Mouse (Mus musculus): Measurements from ENCODE around the gene Ptpre. TPM values are rescaled to one million over a fixed set of nuclear protein-coding genes. Genes with fewer than 3 reads are reported as not detected.
A peak's percentile ranks its signal among the peaks of the same experiment; 100 is the strongest.
"Not testable (repeated sequence)": the region's sequence is repeated elsewhere in the genome, so short reads cannot be mapped to it uniquely, and the experiment has no call there.

Ptpre gene
- polyA plus RNA-seq, 1 experiment from 2014 or later, result 3.1 TPM

DNA sequence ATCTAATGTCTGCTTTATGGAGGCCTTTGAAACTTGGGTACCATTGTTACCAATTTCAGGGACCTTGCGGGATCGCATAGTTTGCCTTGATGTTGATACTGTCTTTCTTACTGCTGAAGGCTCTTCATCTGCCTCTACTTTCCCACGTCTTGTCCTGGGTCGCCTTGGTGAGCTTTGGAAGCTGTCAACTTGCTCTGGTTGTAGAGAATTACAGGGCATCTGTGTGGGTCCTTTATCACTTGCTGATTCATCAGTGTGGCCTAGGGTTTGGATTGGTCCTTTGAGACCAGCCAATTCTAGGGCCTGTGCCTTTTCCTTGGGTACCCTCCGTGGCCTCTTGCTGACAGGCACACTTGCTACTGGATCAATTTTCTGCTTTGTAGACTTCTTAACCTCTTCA is 157.5 kb downstream of the Ptpre start:
- WGBS, result 95% methylated on average over 5 of the region's 5 CpGs
- peaks cover 3 to 11% of the 10 kb centered on the region in 2 experiments for H3K4me1 ChIP-seq (ENCODE audit: control insufficient read depth in 2 of 2, insufficient read depth in 2 of 2, low read length in 2 of 2)
- peaks cover 99% of the 10 kb centered on the region for H3K36me3 ChIP-seq (ENCODE audit: control insufficient read depth, insufficient read depth, low read length)
- no peak overlapping the region for H3K4me2 ChIP-seq (ENCODE audit: low read length)
- no peaks in the 10 kb centered on the region for H3K27me3 ChIP-seq (ENCODE audit: control insufficient read depth, insufficient read depth, low read length)
- no peak overlapping the region for H3K9ac ChIP-seq (ENCODE audit: low read length)
- H3K4me3 ChIP-seq (ENCODE audit: control insufficient read depth in 1 of 2, insufficient read depth in 1 of 2, low read depth in 1 of 2, low read length in 2 of 2), result no peak overlapping the region
- no peak overlapping the region for H3K27ac ChIP-seq (replicated peaks in 1 of 2; ENCODE audit: control insufficient read depth in 1 of 2, insufficient read depth in 1 of 2, low read depth in 2 of 2, low read length in 2 of 2)
- H3K9me3 ChIP-seq (ENCODE audit: control insufficient read depth, low read length), result no peaks in the 10 kb centered on the region
- no peak for ATAC-seq (ENCODE audit: insufficient number of reproducible peaks, insufficient read depth, low FRiP score, low read depth)

GRCm38 (mm10) chr7:135696127-135696526 is 158.8 kb downstream of the Ptpre start:
- 79% methylated on average over 4 of the region's 4 CpGs for WGBS
- no peaks in the 10 kb centered on the region for H3K9me3 ChIP-seq (ENCODE audit: control insufficient read depth, low read length)
- no peak overlapping the region for H3K9ac ChIP-seq (ENCODE audit: low read length)
- no peak for ATAC-seq (ENCODE audit: insufficient number of reproducible peaks, insufficient read depth, low FRiP score, low read depth)
- H3K27me3 ChIP-seq (ENCODE audit: control insufficient read depth, insufficient read depth, low read length), result no peaks in the 10 kb centered on the region
- peaks cover 3 to 15% of the 10 kb centered on the region in 2 experiments for H3K4me1 ChIP-seq (ENCODE audit: control insufficient read depth in 2 of 2, insufficient read depth in 2 of 2, low read length in 2 of 2)
- H3K36me3 ChIP-seq (ENCODE audit: control insufficient read depth, insufficient read depth, low read length), result peaks cover 99% of the 10 kb centered on the region
- H3K4me3 ChIP-seq (ENCODE audit: control insufficient read depth in 1 of 2, insufficient read depth in 1 of 2, low read depth in 1 of 2, low read length in 2 of 2), result no peak overlapping the region
- no peak overlapping the region for H3K4me2 ChIP-seq (ENCODE audit: low read length)
- H3K27ac ChIP-seq (replicated peaks in 1 of 2; ENCODE audit: control insufficient read depth in 1 of 2, insufficient read depth in 1 of 2, low read depth in 2 of 2, low read length in 2 of 2), result no peak overlapping the region

- WGBS, result 75% methylated on average over 5 of the region's 5 CpGs
- ATAC-seq (ENCODE audit: insufficient number of reproducible peaks, insufficient read depth, low FRiP score, low read depth); H3K4me2 ChIP-seq (ENCODE audit: low read length); H3K9me3 ChIP-seq (ENCODE audit: control insufficient read depth, low read length); H3K27me3 ChIP-seq (ENCODE audit: control insufficient read depth, insufficient read depth, low read length); H3K9ac ChIP-seq (ENCODE audit: low read length); H3K4me3 ChIP-seq (ENCODE audit: control insufficient read depth in 1 of 2, insufficient read depth in 1 of 2, low read depth in 1 of 2, low read length in 2 of 2); H3K27ac ChIP-seq (replicated peaks in 1 of 2; ENCODE audit: control insufficient read depth in 1 of 2, insufficient read depth in 1 of 2, low read depth in 2 of 2, low read length in 2 of 2): not testable (repeated sequence)
- Histone ChIP-seq H3K4me1 (ENCODE audit: control insufficient read depth in 2 of 2, insufficient read depth in 2 of 2, low read length in 2 of 2) (peaks cover 3 to 15% of the 10 kb centered on the region in 2 experiments), H3K36me3 (ENCODE audit: control insufficient read depth, insufficient read depth, low read length) (peaks cover 99% of the 10 kb centered on the region)
These were observed 159.9 kb downstream of the Ptpre start for GRCm38 (mm10) chr7:135697021-135697740.

DNA sequence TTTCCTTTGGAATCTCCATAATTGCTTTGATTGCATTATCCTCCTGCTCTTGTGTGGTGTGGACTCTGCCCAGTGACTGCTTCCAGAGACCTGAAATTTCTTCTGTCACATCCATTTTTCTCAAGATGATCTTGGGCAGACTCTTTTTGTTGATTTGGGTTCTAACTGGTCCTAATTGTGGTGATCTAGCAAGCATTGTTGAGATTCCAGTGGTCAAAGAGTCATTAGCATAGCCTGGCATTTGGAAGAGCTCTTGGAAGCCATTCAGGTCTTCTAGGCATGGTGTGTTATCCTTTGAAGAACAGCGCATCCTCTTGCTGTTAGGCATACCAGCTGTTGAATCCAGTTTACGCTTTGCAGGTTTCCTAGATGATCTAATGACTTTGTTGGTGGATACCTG is 161.1 kb downstream of the Ptpre start:
- no peak overlapping the region for H3K4me3 ChIP-seq (ENCODE audit: control insufficient read depth in 1 of 2, insufficient read depth in 1 of 2, low read depth in 1 of 2, low read length in 2 of 2)
- H3K9ac ChIP-seq (ENCODE audit: low read length), result no peak overlapping the region
- peaks cover 3 to 15% of the 10 kb centered on the region in 2 experiments for H3K4me1 ChIP-seq (ENCODE audit: control insufficient read depth in 2 of 2, insufficient read depth in 2 of 2, low read length in 2 of 2)
- H3K27me3 ChIP-seq (ENCODE audit: control insufficient read depth, insufficient read depth, low read length), result no peaks in the 10 kb centered on the region
- no peak overlapping the region for H3K4me2 ChIP-seq (ENCODE audit: low read length)
- WGBS, result 92% methylated on average over 2 of the region's 2 CpGs
- no peaks in the 10 kb centered on the region for H3K9me3 ChIP-seq (ENCODE audit: control insufficient read depth, low read length)
- H3K36me3 ChIP-seq (ENCODE audit: control insufficient read depth, insufficient read depth, low read length), result peaks cover 99% of the 10 kb centered on the region
- ATAC-seq (ENCODE audit: insufficient number of reproducible peaks, insufficient read depth, low FRiP score, low read depth), result no peak
- no peak overlapping the region for H3K27ac ChIP-seq (replicated peaks in 1 of 2; ENCODE audit: control insufficient read depth in 1 of 2, insufficient read depth in 1 of 2, low read depth in 2 of 2, low read length in 2 of 2)

- H3K4me2 ChIP-seq (ENCODE audit: low read length); H3K4me3 ChIP-seq (ENCODE audit: control insufficient read depth in 1 of 2, insufficient read depth in 1 of 2, low read depth in 1 of 2, low read length in 2 of 2); H3K9me3 ChIP-seq (ENCODE audit: control insufficient read depth, low read length); H3K9ac ChIP-seq (ENCODE audit: low read length); ATAC-seq (ENCODE audit: insufficient number of reproducible peaks, insufficient read depth, low FRiP score, low read depth); H3K27me3 ChIP-seq (ENCODE audit: control insufficient read depth, insufficient read depth, low read length): not testable (repeated sequence)
- H3K36me3 ChIP-seq (ENCODE audit: control insufficient read depth, insufficient read depth, low read length), result peaks cover 99% of the 10 kb centered on the region
- WGBS, result 48% methylated on average over 6 of the region's 6 CpGs
- 0 out of 4 replicates have a peak overlapping the region, but pooled peaks of 1 of the 2 experiments have one; percentile 14 for H3K27ac ChIP-seq (replicated peaks in 1 of 2; ENCODE audit: control insufficient read depth in 1 of 2, insufficient read depth in 1 of 2, low read depth in 2 of 2, low read length in 2 of 2)
- peaks cover 3 to 15% of the 10 kb centered on the region in 2 experiments for H3K4me1 ChIP-seq (ENCODE audit: control insufficient read depth in 2 of 2, insufficient read depth in 2 of 2, low read length in 2 of 2)
These were observed 162.1 kb downstream of the Ptpre start for GRCm38 (mm10) chr7:135699351-135699750.

DNA sequence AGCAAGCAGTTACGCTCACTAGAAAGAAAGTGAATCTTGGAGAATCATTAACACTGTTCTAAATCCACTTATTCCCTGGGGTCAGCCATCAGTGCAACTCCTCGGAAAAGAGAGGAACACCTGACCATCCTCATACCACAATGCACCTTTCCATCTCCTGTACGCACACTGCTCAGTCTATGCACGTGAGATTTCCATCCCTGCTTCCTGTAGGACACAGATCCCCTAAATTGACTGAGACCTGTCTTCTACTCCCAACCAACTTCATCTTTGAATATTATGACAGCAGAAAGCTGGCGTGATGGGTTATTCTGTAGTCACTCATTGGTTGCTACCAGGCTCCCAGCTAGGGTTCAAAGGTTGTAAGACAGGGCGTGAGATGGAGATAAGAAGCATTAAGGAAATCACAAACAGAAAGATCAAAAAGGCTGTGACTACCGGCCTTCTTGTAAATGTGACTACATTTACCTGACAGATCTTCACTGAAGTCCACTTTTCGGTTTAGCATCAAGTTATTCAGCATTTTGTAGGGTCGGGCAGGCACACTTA is 166.4 kb downstream of the Ptpre start:
- no peaks in the 10 kb centered on the region for H3K27me3 ChIP-seq (ENCODE audit: control insufficient read depth, insufficient read depth, low read length)
- ATAC-seq (ENCODE audit: insufficient number of reproducible peaks, insufficient read depth, low FRiP score, low read depth), result no peak
- H3K4me2 ChIP-seq (ENCODE audit: low read length), result no peak overlapping the region
- peaks cover 100% of the 10 kb centered on the region for H3K36me3 ChIP-seq (ENCODE audit: control insufficient read depth, insufficient read depth, low read length)
- no peak overlapping the region for H3K9ac ChIP-seq (ENCODE audit: low read length)
- H3K9me3 ChIP-seq (ENCODE audit: control insufficient read depth, low read length), result no peaks in the 10 kb centered on the region
- H3K27ac ChIP-seq (replicated peaks in 1 of 2; ENCODE audit: control insufficient read depth in 1 of 2, insufficient read depth in 1 of 2, low read depth in 2 of 2, low read length in 2 of 2), result no peak overlapping the region
- peaks cover 3 to 7% of the 10 kb centered on the region in 2 experiments for H3K4me1 ChIP-seq (ENCODE audit: control insufficient read depth in 2 of 2, insufficient read depth in 2 of 2, low read length in 2 of 2)
- no peak overlapping the region for H3K4me3 ChIP-seq (ENCODE audit: control insufficient read depth in 1 of 2, insufficient read depth in 1 of 2, low read depth in 1 of 2, low read length in 2 of 2)
- WGBS, result 90% methylated on average over 9 of the region's 9 CpGs

DNA sequence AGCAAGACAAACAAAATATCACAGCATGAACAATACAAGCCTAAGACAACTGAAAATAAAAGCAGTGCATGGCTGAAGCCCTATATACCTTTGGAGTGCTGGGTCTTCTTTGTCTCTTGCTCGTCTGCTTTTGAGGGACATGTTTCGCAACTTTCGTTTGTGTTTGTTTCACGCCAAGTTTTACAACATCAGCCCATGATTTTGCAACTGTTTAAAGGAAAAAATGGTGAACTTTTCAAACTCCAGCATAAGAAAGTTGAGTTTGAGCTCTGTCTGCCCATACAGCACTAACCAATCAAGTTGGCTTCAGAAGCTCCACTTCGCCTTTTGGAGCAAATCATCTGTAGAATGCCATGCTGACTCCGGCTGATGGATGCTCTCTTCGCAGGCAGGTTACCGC is 167.0 kb downstream of the Ptpre start:
- no peak for ATAC-seq (ENCODE audit: insufficient number of reproducible peaks, insufficient read depth, low FRiP score, low read depth)
- no peak overlapping the region for H3K4me2 ChIP-seq (ENCODE audit: low read length)
- H3K27ac ChIP-seq (replicated peaks in 1 of 2; ENCODE audit: control insufficient read depth in 1 of 2, insufficient read depth in 1 of 2, low read depth in 2 of 2, low read length in 2 of 2), result no peak overlapping the region
- H3K27me3 ChIP-seq (ENCODE audit: control insufficient read depth, insufficient read depth, low read length), result no peaks in the 10 kb centered on the region
- no peak overlapping the region for H3K9ac ChIP-seq (ENCODE audit: low read length)
- peaks cover 2 to 7% of the 10 kb centered on the region in 2 experiments for H3K4me1 ChIP-seq (ENCODE audit: control insufficient read depth in 2 of 2, insufficient read depth in 2 of 2, low read length in 2 of 2)
- H3K9me3 ChIP-seq (ENCODE audit: control insufficient read depth, low read length), result no peaks in the 10 kb centered on the region
- H3K4me3 ChIP-seq (ENCODE audit: control insufficient read depth in 1 of 2, insufficient read depth in 1 of 2, low read depth in 1 of 2, low read length in 2 of 2), result no peak overlapping the region
- peaks cover 100% of the 10 kb centered on the region for H3K36me3 ChIP-seq (ENCODE audit: control insufficient read depth, insufficient read depth, low read length)
- WGBS, result 94% methylated on average over 8 of the region's 8 CpGs
